Mouse (Mus musculus) midbrain, postnatal 0 days (tissue): ENCODE results near the gene Ap1m1. TPM values are rescaled to one million over a fixed set of nuclear protein-coding genes. Genes with fewer than 3 reads are reported as not detected.

Experiments used
- ATAC-seq: fragments of 200-750 bp; cut with Nextera tagmentation; 2 replicates; pipeline ENCODE4 v1.8.0; 2017; ENCODE audit warnings: moderate number of reproducible peaks, mild to moderate bottlenecking, moderate TSS enrichment, moderate library complexity; ENCODE audit not compliant: low FRiP score
- DNase-seq: peaks from one replicate; pipeline ENCODE4 v3.0.0-alpha.2; 2015; ENCODE audit warnings: low spot score
- H3K27ac ChIP-seq: fragments of 300-500 bp; sonication (generic); 2 replicates; pipeline ENCODE4 v1.5.1; 2014; ENCODE audit warnings: low read depth, mild to moderate bottlenecking, low read length, mixed read lengths
- H3K27me3 ChIP-seq: fragments of 300-500 bp; sonication (generic); 2 replicates; pipeline ENCODE4 v1.6.1; 2014; ENCODE audit warnings: low read length, control low read depth, mixed read lengths; ENCODE audit not compliant: insufficient read depth
- H3K36me3 ChIP-seq: fragments of 300-500 bp; sonication (generic); 2 replicates; pipeline ENCODE4 v1.6.1; 2014; ENCODE audit warnings: low read length, control low read depth, mixed read lengths; ENCODE audit not compliant: insufficient read depth
- H3K4me1 ChIP-seq: fragments of 300-500 bp; sonication (generic); 2 replicates; pipeline ENCODE4 v1.6.1; 2014; ENCODE audit warnings: mild to moderate bottlenecking, control low read depth, antibody characterized with exemption, low read length, mixed read lengths; ENCODE audit not compliant: insufficient read depth
- H3K4me2 ChIP-seq: fragments of 300-500 bp; sonication (generic); 2 replicates; pipeline ENCODE4 v1.6.1; 2014; ENCODE audit warnings: low read depth, mild to moderate bottlenecking, low read length, mixed read lengths; ENCODE audit not compliant: poor library complexity, severe bottlenecking
- H3K4me3 ChIP-seq: fragments of 300-500 bp; sonication (generic); 2 replicates; pipeline ENCODE4 v1.5.1; 2014; ENCODE audit warnings: low read depth, mild to moderate bottlenecking, low read length, moderate library complexity
- H3K9ac ChIP-seq: fragments of 300-500 bp; sonication (generic); replicated peaks from 2 replicates; pipeline ENCODE4 v1.6.1; 2014; ENCODE audit warnings: mild to moderate bottlenecking, low read length, moderate library complexity, mixed read lengths; ENCODE audit not compliant: poor library complexity, severe bottlenecking
- H3K9me3 ChIP-seq: fragments of 300-500 bp; sonication (generic); 2 replicates; pipeline ENCODE4 v1.6.1; 2016; ENCODE audit warnings: low read length, control low read depth
- CTCF ChIP-seq: IDR thresholded peaks from 2 replicates; pipeline ENCODE4 v1.5.1; 2016; ENCODE audit warnings: antibody characterized with exemption, mild to moderate bottlenecking
- WGBS: fragments of 180-500 bp; shearing (Covaris S2); extraction: QIAGEN DNeasy Blood & Tissue Kit; methylation state at CpG from one replicate; pipeline ENCODE4 v1.1.7; 2014; 5-methylcytosine and 5-hydroxymethylcytosine counted together
- polyA plus RNA-seq: library from polyadenylated mRNA; unstranded; fragments of >200 nt; fragmentation: Nextera tagmentation; extraction: Ambion mirVana; gene quantifications from 2 replicates; pipeline ENCODE4 v1.2.1, GENCODE M21; 2015
- total RNA-seq: library from RNA; depleted of rRNA; stranded (reverse); fragments of >200 nt; gene quantifications from 2 replicates; pipeline ENCODE4 v1.2.3, GENCODE M21; 2014; rRNA removed

Ap1m1 gene
- 81.8 and 97.2 TPM in 2 replicates for total RNA-seq
- 252 and 260 TPM in 2 replicates for polyA plus RNA-seq

DNA sequence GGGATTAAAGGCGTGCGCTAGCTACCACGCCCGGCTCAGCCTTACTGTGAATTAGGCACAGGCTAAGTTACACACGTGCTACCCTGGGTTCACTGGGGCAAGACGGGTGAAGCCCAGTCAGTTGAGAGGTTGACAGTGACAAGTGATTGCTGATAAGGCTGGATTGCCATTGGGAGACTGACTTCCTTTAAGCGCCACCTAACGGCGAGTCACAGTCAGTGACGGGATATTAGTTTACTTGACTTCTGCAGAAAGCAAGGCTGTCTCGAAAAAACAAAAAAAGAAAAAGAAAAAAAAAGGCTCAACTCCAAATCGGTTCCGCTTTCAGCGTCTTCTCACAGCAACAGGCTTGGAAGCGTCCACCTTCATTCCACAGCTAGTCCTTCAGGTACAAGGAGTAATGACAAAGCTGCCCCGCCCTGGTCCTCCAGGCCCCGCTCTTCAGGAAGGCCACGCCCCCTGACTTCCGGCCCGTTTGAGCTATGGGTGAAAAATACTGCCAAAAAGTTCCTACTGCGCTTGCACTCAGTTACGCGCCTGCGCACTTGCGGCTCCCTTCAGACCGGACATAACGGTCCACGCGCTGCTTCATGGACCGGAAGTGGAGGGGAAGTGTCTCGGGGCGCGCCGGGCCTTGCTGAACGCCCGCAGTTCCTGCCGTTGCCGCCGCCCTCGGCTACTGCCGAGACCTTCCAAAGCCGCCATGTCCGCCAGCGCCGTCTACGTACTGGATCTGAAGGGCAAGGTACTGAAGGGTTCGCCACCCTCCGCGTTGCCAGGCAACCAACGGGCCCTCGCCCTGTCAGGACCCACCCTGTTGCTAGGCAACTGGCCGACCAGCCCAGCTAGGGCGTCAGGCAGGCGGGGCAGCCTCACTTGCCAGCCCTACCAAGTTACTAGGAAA, at the start of gene Ap1m1:
Gene Ap1m1 (plus strand): TSS at position 520 of the 904 bp plus-strand sequence.
- peak; percentile 87 for TF ChIP-seq CTCF
- peak within 1 kb of the TSS; percentile 92 for H3K4me2 ChIP-seq
- WGBS = under 1% methylated on average over 54 of the region's 54 CpGs
- ATAC-seq (peak; percentile 96), DNase-seq (peak; percentile 100)
- H3K27ac ChIP-seq = peak within 1 kb of the TSS; percentile 93
- peaks cover 13% of the 10 kb centered on the region; the same call in 1 of the 2 replicates for H3K4me1 ChIP-seq
- H3K4me3 ChIP-seq = peak within 1 kb of the TSS; percentile 75
- H3K9me3 ChIP-seq = no peaks in the 10 kb centered on the region
- 0 out of 2 replicates have a peak, but pooled peaks cover 3% of the 10 kb centered on the region for H3K36me3 ChIP-seq
- H3K9ac ChIP-seq = peak within 1 kb of the TSS; percentile 85
- H3K27me3 ChIP-seq = no peaks in the 10 kb centered on the region

- 89% methylated on average over 2 of the region's 2 CpGs for WGBS
- Histone ChIP-seq H3K4me2 (no peak overlapping the region), H3K9ac (no peak overlapping the region), H3K27ac (no peak overlapping the region), H3K36me3 (no peaks in the 10 kb centered on the region), H3K4me1 (no peaks in the 10 kb centered on the region), H3K9me3 (no peaks in the 10 kb centered on the region), H3K27me3 (no peaks in the 10 kb centered on the region), H3K4me3 (no peak overlapping the region)
- TF ChIP-seq CTCF = no peak
- DNase-seq = no peak
- ATAC-seq = no peak
Observed at GRCm38 (mm10) chr8:72190215-72190539, 49.6 kb upstream of the Ap1m1 start.

GRCm38 (mm10) chr8:72192065-72192464, 47.8 kb upstream of the Ap1m1 start:
- Histone ChIP-seq H3K27ac (no peak overlapping the region), H3K9me3 (no peaks in the 10 kb centered on the region), H3K27me3 (no peaks in the 10 kb centered on the region), H3K4me1 (no peaks in the 10 kb centered on the region), H3K36me3 (no peaks in the 10 kb centered on the region), H3K9ac (no peak overlapping the region), H3K4me3 (no peak overlapping the region), H3K4me2 (no peak overlapping the region)
- no peak for TF ChIP-seq CTCF
- DNase-seq (no peak), ATAC-seq (no peak)

DNA sequence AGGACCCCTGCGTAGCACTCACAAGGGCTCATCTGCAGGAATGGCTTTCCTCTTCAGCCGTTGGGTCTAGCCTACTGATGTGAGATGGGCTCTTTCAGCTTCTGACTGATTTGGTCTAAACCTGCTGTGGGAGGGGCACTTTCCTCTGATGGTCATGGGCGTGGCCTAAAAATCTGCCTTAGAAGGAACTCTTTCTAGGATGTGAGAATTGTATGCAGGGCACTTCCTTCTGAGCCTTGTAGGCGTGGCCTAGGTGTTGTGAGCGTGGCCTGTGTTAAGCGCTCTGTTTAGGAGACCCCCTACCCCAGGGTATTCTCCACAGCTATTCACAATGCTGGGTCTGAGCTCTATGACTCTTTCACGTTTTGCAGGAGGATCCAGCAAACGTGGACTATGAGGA, 41.8 kb upstream of the Ap1m1 start:
- ATAC-seq (no peak), DNase-seq (no peak)
- Histone ChIP-seq H3K4me2 (no peak overlapping the region), H3K9ac (no peak overlapping the region), H3K27ac (no peak overlapping the region), H3K36me3 (no peaks in the 10 kb centered on the region), H3K27me3 (no peaks in the 10 kb centered on the region), H3K9me3 (peaks cover 13% of the 10 kb centered on the region; the same call in 1 of the 2 replicates), H3K4me3 (no peak overlapping the region), H3K4me1 (no peaks in the 10 kb centered on the region)
- TF ChIP-seq CTCF = no peak
- WGBS = 66% methylated on average over 8 of the region's 8 CpGs

- no peak overlapping the region for H3K4me2 ChIP-seq
- H3K36me3 ChIP-seq = no peaks in the 10 kb centered on the region
- no peaks in the 10 kb centered on the region for H3K27me3 ChIP-seq
- no peak overlapping the region for H3K4me3 ChIP-seq
- H3K9ac ChIP-seq = no peak overlapping the region
- no peak for DNase-seq
- no peak overlapping the region for H3K27ac ChIP-seq
- H3K9me3 ChIP-seq = peaks cover 9% of the 10 kb centered on the region; the same call in 1 of the 2 replicates
- ATAC-seq = no peak
- 84% methylated on average over 1 of the region's 1 CpGs for WGBS
- H3K4me1 ChIP-seq = no peaks in the 10 kb centered on the region
- no peak for TF ChIP-seq CTCF
Observed at GRCm38 (mm10) chr8:72208582-72208981, 31.2 kb upstream of the Ap1m1 start.

- Histone ChIP-seq H3K27me3 (no peaks in the 10 kb centered on the region; the same call in 1 of the 2 replicates), H3K9ac (no peak overlapping the region), H3K9me3 (no peaks in the 10 kb centered on the region), H3K4me2 (no peak overlapping the region), H3K4me1 (no peaks in the 10 kb centered on the region), H3K36me3 (no peaks in the 10 kb centered on the region), H3K27ac (no peak overlapping the region), H3K4me3 (no peak overlapping the region)
- 76% methylated on average over 4 of the region's 4 CpGs for WGBS
- DNase-seq (no peak), ATAC-seq (no peak)
- no peak for TF ChIP-seq CTCF
Observed at GRCm38 (mm10) chr8:72210222-72210621, 29.6 kb upstream of the Ap1m1 start.
